Mouse (Mus musculus): ENCODE results near the gene Srrm1.

- no peak for TF ChIP-seq CTCF (IDR thresholded peaks at IDR 0.05; ENCODE audit: low read depth, low read length)
- no peak; the same call in 1 of the 2 replicates for TF ChIP-seq TAL1 (conservative IDR thresholded peaks at IDR 0.05; ENCODE audit: low read depth, low read length)
- no peak for TF ChIP-seq POLR2AphosphoS5 (IDR thresholded peaks at IDR 0.05; ENCODE audit: insufficient replicate concordance, low read depth, low read length)
Measured at GRCm38 (mm10) chr4:135286833-135287395, 66.2 kb downstream of the Srrm1 start.
